Mouse (Mus musculus) urinary bladder, postnatal 0 days (tissue): ENCODE results near the gene Mras. TPM values are rescaled to one million over a fixed set of nuclear protein-coding genes. Genes with fewer than 3 reads are reported as not detected.

Experiments
- polyA plus RNA-seq: library from polyadenylated mRNA; unstranded; fragments of >200 nt; fragmentation: Nextera tagmentation; extraction: Ambion mirVana; gene quantifications from 2 replicates; pipeline ENCODE4 v1.2.1, GENCODE M21; 2015

The Mras gene
- 23.7 and 28.6 TPM in 2 replicates for polyA plus RNA-seq

DNA sequence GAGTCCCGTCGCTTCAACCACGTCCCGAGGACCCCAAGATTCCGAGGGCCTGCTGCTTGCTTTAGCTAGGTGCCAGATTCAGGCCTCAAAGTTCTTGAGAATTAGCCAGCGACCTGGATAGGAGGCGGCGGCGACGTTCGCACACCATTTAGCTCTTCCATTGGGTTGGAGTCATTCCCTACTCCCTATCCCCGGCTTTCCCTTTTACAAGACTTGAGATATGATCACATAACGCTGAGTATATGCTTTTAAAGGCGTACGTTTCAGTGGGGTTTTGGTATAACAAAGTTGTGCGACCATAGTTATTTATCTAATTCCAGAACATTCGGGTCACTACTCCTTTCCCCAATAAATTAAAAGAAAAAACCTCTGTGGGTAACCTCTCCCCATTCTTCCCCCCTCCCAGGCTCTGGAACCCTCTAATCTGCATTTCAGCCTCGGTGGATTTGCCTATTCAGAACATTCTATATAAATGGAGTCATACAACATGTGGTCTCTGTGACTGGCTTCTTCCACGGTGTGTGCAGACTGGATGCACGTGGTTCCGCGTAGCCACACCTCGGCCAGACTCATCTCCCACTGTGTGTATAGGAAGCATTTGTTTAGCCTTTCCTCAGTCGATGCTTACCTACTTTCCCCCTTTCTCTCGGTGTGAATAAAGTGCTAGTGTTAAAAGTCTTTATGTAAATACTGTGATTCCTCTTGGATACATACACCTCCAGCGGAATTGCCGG is at the start of gene Mras:
TSS of gene Mras (minus strand) at position 351 of the 734 bp plus-strand sequence.

GRCm38 (mm10) chr9:99451161-99451560 is 14.0 kb upstream of the Mras start, which contains the start of gene Nme9:
Gene Nme9 (plus strand): TSS chr9:99451475.

DNA sequence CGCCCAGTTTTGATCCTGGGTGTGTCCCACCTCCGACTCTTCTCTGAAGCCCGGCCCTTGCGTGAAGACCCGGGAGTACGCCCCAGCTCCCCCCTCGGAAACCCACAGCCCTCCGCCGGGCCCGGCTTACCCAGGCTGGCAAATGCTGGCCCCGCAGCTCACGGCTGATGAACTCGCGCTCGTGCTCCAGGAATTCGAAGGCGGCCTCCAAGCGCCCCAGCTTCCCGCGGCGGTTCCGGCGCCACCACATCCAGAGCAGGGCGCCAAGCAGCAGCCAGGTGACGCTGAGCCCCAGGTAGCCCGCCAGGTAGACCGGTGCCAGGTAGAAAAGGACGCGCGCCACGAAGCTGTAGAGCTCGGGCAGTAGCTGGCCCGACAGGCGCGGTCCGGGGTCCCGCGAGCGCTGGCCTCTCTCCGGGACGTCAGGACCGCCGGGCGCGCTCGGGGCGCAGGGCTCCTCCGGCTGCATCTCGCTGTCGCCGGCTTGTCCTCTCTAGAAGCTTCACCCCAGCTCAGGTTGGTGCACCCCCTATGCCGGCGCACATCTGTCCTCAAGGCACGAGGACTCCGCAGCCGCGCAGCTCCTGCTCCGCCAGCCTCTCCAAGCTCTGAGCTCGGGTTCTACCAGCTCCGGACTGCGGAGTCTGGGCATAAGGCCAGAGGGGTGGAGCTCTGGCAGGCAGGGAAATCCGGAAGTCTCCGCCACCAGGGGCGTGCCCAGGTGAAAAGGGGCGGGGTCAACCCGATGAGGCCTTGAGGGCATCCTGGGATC is 79.1 kb downstream of the Mras start, which contains the start of gene Esyt3:
TSS of gene Esyt3 (minus strand) at position 637 of the 772 bp plus-strand sequence.

Other genes with a start within 250 kb of the Mras start
- gene Faiml, start 200.1 kb downstream of the Mras start, polyA plus RNA-seq: not detected in 2 replicates
- gene Cep70, start 194.0 kb downstream of the Mras start, polyA plus RNA-seq: 9.3 and 11.4 TPM in 2 replicates
- gene Esyt3, start 78.8 kb downstream of the Mras start, polyA plus RNA-seq: 2.2 and 3.0 TPM in 2 replicates
- gene Nme9, start 14.1 kb upstream of the Mras start, polyA plus RNA-seq: not detected in 2 replicates
- 16.7 and 19.1 TPM in 2 replicates for gene Armc8, start 131.5 kb upstream of the Mras start, polyA plus RNA-seq
- gene Dbr1, start 138.4 kb upstream of the Mras start, polyA plus RNA-seq: 12.3 and 13.8 TPM in 2 replicates
- 0.37 and 0.56 TPM in 2 replicates for gene A4gnt, start 175.1 kb upstream of the Mras start, polyA plus RNA-seq
- gene Dzip1l, start 192.1 kb upstream of the Mras start, polyA plus RNA-seq: 11.1 and 13.5 TPM in 2 replicates